Mouse (Mus musculus) neural tube, embryonic 11.5 days (tissue): Measurements from ENCODE around the gene Alyref. TPM values are rescaled to one million over a fixed set of nuclear protein-coding genes. Genes with fewer than 3 reads are reported as not detected.

Experiments
- ATAC-seq: fragments of 200-750 bp; cut with Nextera tagmentation; 2 replicates; pipeline ENCODE4 v1.8.0; 2017; ENCODE audit warnings: moderate number of reproducible peaks, mild to moderate bottlenecking, moderate TSS enrichment, moderate library complexity; ENCODE audit not compliant: insufficient read depth, low FRiP score, low TSS enrichment
- DNase-seq: peaks from one replicate; pipeline ENCODE4 v3.0.0-alpha.2; 2015; ENCODE audit warnings: low spot score
- H3K27ac ChIP-seq: fragments of 300-500 bp; sonication (generic); 2 replicates; pipeline ENCODE4 v1.5.1; 2014; ENCODE audit warnings: low read depth, mild to moderate bottlenecking, low read length
- H3K27me3 ChIP-seq: fragments of 300-500 bp; sonication (generic); 2 replicates; pipeline ENCODE4 v1.6.1; 2014; ENCODE audit warnings: mild to moderate bottlenecking, low read length, mixed read lengths; ENCODE audit not compliant: control insufficient read depth, insufficient read depth
- H3K36me3 ChIP-seq: fragments of 300-500 bp; sonication (generic); 2 replicates; pipeline ENCODE4 v1.6.1; 2014; ENCODE audit warnings: mild to moderate bottlenecking, low read length, moderate library complexity, mixed read lengths; ENCODE audit not compliant: control insufficient read depth, insufficient read depth
- H3K4me1 ChIP-seq: fragments of 300-500 bp; sonication (generic); 2 replicates; pipeline ENCODE4 v1.6.1; 2014; ENCODE audit warnings: low read length, mixed read lengths; ENCODE audit not compliant: control insufficient read depth, insufficient read depth
- H3K4me2 ChIP-seq: fragments of 300-500 bp; sonication (generic); 2 replicates; pipeline ENCODE4 v1.6.1; 2014; ENCODE audit warnings: low read depth, mild to moderate bottlenecking, moderate library complexity
- H3K4me3 ChIP-seq: fragments of 300-500 bp; sonication (generic); 2 replicates; pipeline ENCODE4 v1.5.1; 2014; ENCODE audit warnings: low read depth, low read length
- H3K9ac ChIP-seq: fragments of 300-500 bp; sonication (generic); 2 replicates; pipeline ENCODE4 v1.6.1; 2014; ENCODE audit warnings: mild to moderate bottlenecking, low read length
- H3K9me3 ChIP-seq: fragments of 300-500 bp; sonication (generic); 2 replicates; pipeline ENCODE4 v1.6.1; 2016; ENCODE audit warnings: low read length; ENCODE audit not compliant: control insufficient read depth
- WGBS: fragments of 180-500 bp; shearing (Covaris S2); extraction: QIAGEN DNeasy Blood & Tissue Kit; methylation state at CpG from one replicate; pipeline ENCODE4 v1.1.7; 2014; 5-methylcytosine and 5-hydroxymethylcytosine counted together
- polyA plus RNA-seq: library from polyadenylated mRNA; unstranded; fragments of >200 nt; fragmentation: Nextera tagmentation; extraction: Ambion mirVana; gene quantifications from 2 replicates; pipeline ENCODE4 v1.2.1, GENCODE M21; 2014

Gene Alyref
- polyA plus RNA-seq, 1 experiment from 2014 or later: 669 TPM

GRCm38 (mm10) chr11:120610477-120611046 lies 12.4 kb upstream of the Alyref start:
- H3K9me3 ChIP-seq: no peaks in the 10 kb centered on the region
- H3K4me1 ChIP-seq: peaks cover 9% of the 10 kb centered on the region
- DNase-seq (no peak), ATAC-seq (no peak)
- 0 out of 2 replicates have a peak, but pooled peaks cover 2% of the 10 kb centered on the region for H3K27me3 ChIP-seq
- no peak overlapping the region for H3K4me2 ChIP-seq
- WGBS: 93% methylated on average over 9 of the region's 9 CpGs
- no peak overlapping the region for H3K27ac ChIP-seq
- H3K9ac ChIP-seq: no peak overlapping the region
- peaks cover 11% of the 10 kb centered on the region for H3K36me3 ChIP-seq
- no peak overlapping the region for H3K4me3 ChIP-seq

GRCm38 (mm10) chr11:120609250-120609649 lies 11.1 kb upstream of the Alyref start:
- Histone ChIP-seq H3K9ac (no peak overlapping the region), H3K27ac (no peak overlapping the region), H3K36me3 (peaks cover 14% of the 10 kb centered on the region), H3K9me3 (no peaks in the 10 kb centered on the region), H3K4me1 (peaks cover 9% of the 10 kb centered on the region; the same call in 1 of the 2 replicates), H3K4me2 (no peak overlapping the region), H3K27me3 (0 out of 2 replicates have a peak, but pooled peaks cover 2% of the 10 kb centered on the region), H3K4me3 (no peak overlapping the region)
- WGBS: 34% methylated on average over 8 of the region's 8 CpGs
- no peak for DNase-seq
- no peak for ATAC-seq

GRCm38 (mm10) chr11:120608241-120609034 lies 10.3 kb upstream of the Alyref start, which contains the start of gene Npb:
TSS of gene Npb (plus strand) at chr11:120608477.
- H3K27ac ChIP-seq: no peak within 1 kb of the TSS
- H3K9ac ChIP-seq: peak within 1 kb of the TSS; percentile 47
- H3K4me1 ChIP-seq: peaks cover 9% of the 10 kb centered on the region; the same call in 1 of the 2 replicates
- no peaks in the 10 kb centered on the region for H3K9me3 ChIP-seq
- peaks cover 14% of the 10 kb centered on the region for H3K36me3 ChIP-seq
- ATAC-seq (no peak), DNase-seq (no peak)
- peak within 1 kb of the TSS; percentile 44 for H3K4me2 ChIP-seq
- H3K27me3 ChIP-seq: 0 out of 2 replicates have a peak, but pooled peaks cover 2% of the 10 kb centered on the region
- WGBS: 6% methylated on average over 44 of the region's 45 CpGs
- H3K4me3 ChIP-seq: peak within 1 kb of the TSS; percentile 21

GRCm38 (mm10) chr11:120606764-120607163 lies 8.6 kb upstream of the Alyref start:
- 77% methylated on average over 4 of the region's 4 CpGs for WGBS
- no peak for DNase-seq
- Histone ChIP-seq H3K27ac (no peak overlapping the region), H3K4me1 (peaks cover 9% of the 10 kb centered on the region; the same call in 1 of the 2 replicates), H3K4me2 (no peak overlapping the region), H3K9me3 (no peaks in the 10 kb centered on the region), H3K36me3 (peaks cover 17% of the 10 kb centered on the region), H3K9ac (no peak overlapping the region), H3K4me3 (no peak overlapping the region), H3K27me3 (0 out of 2 replicates have a peak, but pooled peaks cover 2% of the 10 kb centered on the region)
- no peak for ATAC-seq

GRCm38 (mm10) chr11:120605667-120606066 lies 7.5 kb upstream of the Alyref start:
- Histone ChIP-seq H3K9me3 (no peaks in the 10 kb centered on the region), H3K27ac (no peak overlapping the region), H3K9ac (no peak overlapping the region), H3K4me1 (peaks cover 9% of the 10 kb centered on the region; the same call in 1 of the 2 replicates), H3K4me3 (no peak overlapping the region), H3K27me3 (0 out of 2 replicates have a peak, but pooled peaks cover 2% of the 10 kb centered on the region), H3K4me2 (no peak overlapping the region), H3K36me3 (peaks cover 12% of the 10 kb centered on the region)
- ATAC-seq: no peak
- WGBS: 95% methylated on average over 7 of the region's 7 CpGs
- no peak for DNase-seq

- Histone ChIP-seq H3K4me2 (no peak overlapping the region), H3K4me3 (no peak overlapping the region), H3K27ac (no peak overlapping the region), H3K9ac (no peak overlapping the region), H3K9me3 (no peaks in the 10 kb centered on the region), H3K36me3 (peaks cover 10% of the 10 kb centered on the region), H3K4me1 (peaks cover 10% of the 10 kb centered on the region; the same call in 1 of the 2 replicates), H3K27me3 (0 out of 2 replicates have a peak, but pooled peaks cover 2% of the 10 kb centered on the region)
- ATAC-seq (no peak), DNase-seq (no peak)
- 80% methylated on average over 2 of the region's 2 CpGs for WGBS
Measured at GRCm38 (mm10) chr11:120603545-120603944, 5.4 kb upstream of the Alyref start.

GRCm38 (mm10) chr11:120600716-120601115 lies 2.6 kb upstream of the Alyref start:
- DNase-seq: no peak
- ATAC-seq: no peak

GRCm38 (mm10) chr11:120598990-120599549 lies 905 bp upstream of the Alyref start:
- H3K4me2 ChIP-seq: peak overlapping the region; percentile 98
- no peak for ATAC-seq
- no peak for DNase-seq
- H3K27ac ChIP-seq: peak overlapping the region; percentile 70
- no peaks in the 10 kb centered on the region for H3K27me3 ChIP-seq
- no peaks in the 10 kb centered on the region for H3K9me3 ChIP-seq
- H3K4me1 ChIP-seq: peaks cover 16% of the 10 kb centered on the region
- 55% methylated on average over 17 of the region's 17 CpGs for WGBS
- peak overlapping the region; percentile 67 for H3K9ac ChIP-seq
- H3K36me3 ChIP-seq: peaks cover 26% of the 10 kb centered on the region
- H3K4me3 ChIP-seq: peak overlapping the region; percentile 100

More at GRCm38 (mm10) chr11:120600716-120601115, 2.6 kb upstream of the Alyref start:
- H3K27ac ChIP-seq: no peak overlapping the region
- no peak overlapping the region for H3K4me2 ChIP-seq
- WGBS: 97% methylated on average over 3 of the region's 3 CpGs
- no peaks in the 10 kb centered on the region for H3K27me3 ChIP-seq
- H3K4me1 ChIP-seq: peaks cover 16% of the 10 kb centered on the region
- no peaks in the 10 kb centered on the region for H3K9me3 ChIP-seq
- no peak overlapping the region for H3K9ac ChIP-seq
- H3K36me3 ChIP-seq: peaks cover 17% of the 10 kb centered on the region
- H3K4me3 ChIP-seq: no peak overlapping the region
